Mouse (Mus musculus): ENCODE data around the gene Igflr1.

The Igflr1 gene

GRCm38 (mm10) chr7:30564970-30565571 lies at the start of gene Igflr1:
TSS of gene Igflr1 (plus strand) at chr7:30565427.
- DNase-seq: peak; percentile 56

GRCm38 (mm10) chr7:30518325-30518724 lies 46.9 kb upstream of the Igflr1 start:
- no peak for DNase-seq

GRCm38 (mm10) chr7:30520396-30520795 lies 44.8 kb upstream of the Igflr1 start:
- no peak for DNase-seq

GRCm38 (mm10) chr7:30520856-30521255 lies 44.4 kb upstream of the Igflr1 start:
- peak; percentile 79 for DNase-seq

GRCm38 (mm10) chr7:30522871-30523270 lies 42.4 kb upstream of the Igflr1 start:
- DNase-seq: no peak

- no peak for DNase-seq
Observed at GRCm38 (mm10) chr7:30524487-30524886, 40.7 kb upstream of the Igflr1 start.

- DNase-seq: no peak
Observed at GRCm38 (mm10) chr7:30525954-30526353, 39.3 kb upstream of the Igflr1 start.

GRCm38 (mm10) chr7:30526399-30526798 lies 38.8 kb upstream of the Igflr1 start:
- peak; percentile 14 for DNase-seq

- no peak for DNase-seq
Observed at GRCm38 (mm10) chr7:30526981-30527380, 38.2 kb upstream of the Igflr1 start.

GRCm38 (mm10) chr7:30531291-30531815 lies 33.9 kb upstream of the Igflr1 start:
- no peak for DNase-seq

- DNase-seq: peak; percentile 56
Observed at GRCm38 (mm10) chr7:30532931-30533330, 32.3 kb upstream of the Igflr1 start.

GRCm38 (mm10) chr7:30533941-30534632 lies 31.1 kb upstream of the Igflr1 start:
- peak; percentile 71 for DNase-seq

- DNase-seq: peak; percentile 96
Observed at GRCm38 (mm10) chr7:30534633-30535577, 30.3 kb upstream of the Igflr1 start, which contains the start of gene Arhgap33. TSS of gene Arhgap33 (minus strand) at chr7:30535060.

GRCm38 (mm10) chr7:30540572-30540971 lies 24.7 kb upstream of the Igflr1 start:
- no peak for DNase-seq

GRCm38 (mm10) chr7:30544327-30544726 lies 20.9 kb upstream of the Igflr1 start:
- no peak for DNase-seq

GRCm38 (mm10) chr7:30549880-30550279 lies 15.3 kb upstream of the Igflr1 start:
- peak; percentile 25 for DNase-seq

GRCm38 (mm10) chr7:30550603-30551002 lies 14.6 kb upstream of the Igflr1 start:
- DNase-seq: peak; percentile 46

- peak; percentile 59 for DNase-seq
Observed at GRCm38 (mm10) chr7:30551445-30552101, 13.7 kb upstream of the Igflr1 start.

- DNase-seq: peak; percentile 99
Observed at GRCm38 (mm10) chr7:30552102-30553020, 12.9 kb upstream of the Igflr1 start, which contains the start of the genes Hspb6 and Proser3. TSS of gene Hspb6 (plus strand) at chr7:30552178. TSS of gene Proser3 (minus strand) at chr7:30552299.

- peak; percentile 81 for DNase-seq
Observed at GRCm38 (mm10) chr7:30553021-30553589, 12.1 kb upstream of the Igflr1 start.

Measured in cerebellum, adult 9-11 months (tissue).